ENCODE assay signal across 8 mouse cellular contexts in genomic region chr7:19668947-19669721, GRCm38 (mm10). TPM values are rescaled to one million over a fixed set of nuclear protein-coding genes. Genes with fewer than 3 reads are reported as not detected.
DNase-seq lines count a peak whose midpoint lies in the region; ATAC-seq and TF ChIP-seq lines count a peak whose summit lies in the region.

No protein-coding gene starts in this region.

- no peaks in the 10 kb centered on the region for H3K9me3 ChIP-seq in embryonic facial prominence, embryonic 13.5 days
- H3K9me3 ChIP-seq in limb, embryonic 14.5 days (ENCODE audit: control insufficient read depth, low read length), result no peaks in the 10 kb centered on the region
- no peaks in the 10 kb centered on the region for H3K9me3 ChIP-seq in midbrain, postnatal 0 days (ENCODE audit: low read length)

- ATAC-seq in embryonic facial prominence, embryonic 13.5 days (ENCODE audit: insufficient number of reproducible peaks, insufficient read depth, low FRiP score, low TSS enrichment, low read depth), result peak; percentile 45
- ATAC-seq in limb, embryonic 14.5 days (ENCODE audit: low FRiP score, low read depth), result peak; percentile 50; the same call in 1 of the 2 replicates
- peak; percentile 72 for ATAC-seq in midbrain, postnatal 0 days (ENCODE audit: low FRiP score)

- TF ChIP-seq CTCF in midbrain, postnatal 0 days (IDR thresholded peaks at IDR 0.05), result peak; percentile 95

- H3K27ac ChIP-seq in embryonic facial prominence, embryonic 13.5 days, result peak overlapping the region; percentile 73
- H3K27ac ChIP-seq in limb, embryonic 14.5 days (replicated peaks; ENCODE audit: low read depth, low read length), result 0 out of 2 replicates have a peak overlapping the region, but pooled peaks have one; percentile 19
- H3K27ac ChIP-seq in midbrain, postnatal 0 days (ENCODE audit: low read depth, low read length), result peak overlapping the region; percentile 49; the same call in 1 of the 2 replicates

- H3K4me2 ChIP-seq in embryonic facial prominence, embryonic 13.5 days, result peak overlapping the region; percentile 47
- H3K4me2 ChIP-seq in limb, embryonic 14.5 days (replicated peaks; ENCODE audit: low read depth, low read length, severe bottlenecking), result peak overlapping the region; percentile 35
- peak overlapping the region; percentile 7; the same call in 1 of the 2 replicates for H3K4me2 ChIP-seq in midbrain, postnatal 0 days (ENCODE audit: low read depth, low read length, poor library complexity, severe bottlenecking)

- H3K9ac ChIP-seq in embryonic facial prominence, embryonic 13.5 days, result peak overlapping the region; percentile 62
- peak overlapping the region; percentile 38; the same call in 1 of the 2 replicates for H3K9ac ChIP-seq in limb, embryonic 14.5 days (ENCODE audit: low read depth, low read length, severe bottlenecking)
- no peak overlapping the region for H3K9ac ChIP-seq in midbrain, postnatal 0 days (replicated peaks; ENCODE audit: low read length, poor library complexity, severe bottlenecking)

- DNase-seq in 3134 (ENCODE audit: extremely low read depth, insufficient read length, low spot score), result peak; percentile 63
- DNase-seq in adrenal gland, postnatal 36 days, result peak; percentile 93 to 96
- DNase-seq in heart, adult 8-10 months (ENCODE audit: low spot score), result peak; percentile 92
- peak; percentile 97 for DNase-seq in kidney, adult 9 months
- DNase-seq in limb, embryonic 14.5 days (ENCODE audit: low spot score), result peak; percentile 94
- peak; percentile 97 for DNase-seq in midbrain, postnatal 0 days (ENCODE audit: low spot score)
- peak; percentile 72 to 84 for DNase-seq in spleen, postnatal 14 days (ENCODE audit: low spot score in 2 of 2)

- no peaks in the 10 kb centered on the region for H3K27me3 ChIP-seq in embryonic facial prominence, embryonic 13.5 days
- no peaks in the 10 kb centered on the region for H3K27me3 ChIP-seq in limb, embryonic 14.5 days (ENCODE audit: control insufficient read depth, insufficient read depth, low read length)
- H3K27me3 ChIP-seq in midbrain, postnatal 0 days (ENCODE audit: insufficient read depth, low read length), result no peaks in the 10 kb centered on the region

- H3K4me1 ChIP-seq in embryonic facial prominence, embryonic 13.5 days, result peaks cover 10% of the 10 kb centered on the region
- peaks cover 6% of the 10 kb centered on the region for H3K4me1 ChIP-seq in limb, embryonic 14.5 days (ENCODE audit: control insufficient read depth, insufficient read depth, low read length)
- H3K4me1 ChIP-seq in midbrain, postnatal 0 days (ENCODE audit: insufficient read depth, low read length), result no peaks in the 10 kb centered on the region

- peak overlapping the region; percentile 17 for H3K4me3 ChIP-seq in embryonic facial prominence, embryonic 13.5 days
- H3K4me3 ChIP-seq in limb, embryonic 14.5 days (replicated peaks; ENCODE audit: low read length), result no peak overlapping the region
- no peak overlapping the region for H3K4me3 ChIP-seq in midbrain, postnatal 0 days (ENCODE audit: low read depth, low read length)

- TF ChIP-seq POLR2A in limb, embryonic 14.5 days (IDR thresholded peaks at IDR 0.05; ENCODE audit: borderline replicate concordance, extremely low read depth, insufficient read depth, insufficient read length), result no peak

- 5% methylated on average over 10 of the region's 10 CpGs for WGBS in embryonic facial prominence, embryonic 13.5 days
- WGBS in limb, embryonic 14.5 days, result 7% methylated on average over 10 of the region's 10 CpGs
- WGBS in midbrain, postnatal 0 days, result 9% methylated on average over 10 of the region's 10 CpGs

- H3K36me3 ChIP-seq in embryonic facial prominence, embryonic 13.5 days, result no peaks in the 10 kb centered on the region
- no peaks in the 10 kb centered on the region for H3K36me3 ChIP-seq in limb, embryonic 14.5 days (ENCODE audit: control insufficient read depth, insufficient read depth, low read length)
- H3K36me3 ChIP-seq in midbrain, postnatal 0 days (ENCODE audit: insufficient read depth, low read length), result no peaks in the 10 kb centered on the region

RNA-seq across cellular contexts. Expression of gene Clptm1, which starts 4.3 kb away (rescaled TPM):
- total RNA-seq in adrenal gland, postnatal 36 days (2021), result 100 to 1,000 TPM; 175 to 178 TPM
- 69.8 and 74.7 TPM in 2 replicates for polyA plus RNA-seq in embryonic facial prominence, embryonic 13.5 days (2015; fragmentation: Nextera tagmentation; extraction: Ambion mirVana)
- 10 to 100 TPM; 69.3 to 77.8 (median 72.6) TPM for total RNA-seq in heart, adult 8-10 months (2022)
- polyA plus RNA-seq in limb, embryonic 14.5 days (2012; rRNA removed), result 68.8 and 85.9 TPM in 2 replicates
- polyA plus RNA-seq in limb, embryonic 14.5 days (2014; fragmentation: Nextera tagmentation; extraction: Ambion mirVana), result 90.2 and 95.4 TPM in 2 replicates
- 149 and 152 TPM in 2 replicates for total RNA-seq in midbrain, postnatal 0 days (2014; rRNA removed)
- polyA plus RNA-seq in midbrain, postnatal 0 days (2015; fragmentation: Nextera tagmentation; extraction: Ambion mirVana), result 140 and 149 TPM in 2 replicates

RNA-seq across cellular contexts. Expression of gene Apoc2, which starts 8.6 kb away (rescaled TPM):
- 1 to 10 TPM in 1 of 2 experiments, not detected in 1; 1.9 TPM for total RNA-seq in adrenal gland, postnatal 36 days (2021)
- polyA plus RNA-seq in embryonic facial prominence, embryonic 13.5 days (2015; fragmentation: Nextera tagmentation; extraction: Ambion mirVana), result 11.5 TPM in 1 of 2 replicates, not detected in the other
- total RNA-seq in heart, adult 8-10 months (2022), result under 1 TPM in 1 of 4 experiments, not detected in 3; 0.92 TPM
- polyA plus RNA-seq in limb, embryonic 14.5 days (2012; rRNA removed), result 1.2 and 1.4 TPM in 2 replicates
- 1.5 TPM in 1 of 2 replicates, not detected in the other for polyA plus RNA-seq in limb, embryonic 14.5 days (2014; fragmentation: Nextera tagmentation; extraction: Ambion mirVana)
- 1.7 TPM in 1 of 2 replicates, not detected in the other for total RNA-seq in midbrain, postnatal 0 days (2014; rRNA removed)
- polyA plus RNA-seq in midbrain, postnatal 0 days (2015; fragmentation: Nextera tagmentation; extraction: Ambion mirVana), result 0.30 and 0.32 TPM in 2 replicates

RNA-seq across cellular contexts. Expression of gene Gm44805, which starts 12.1 kb away (rescaled TPM):
- total RNA-seq in adrenal gland, postnatal 36 days (2021), result under 1 TPM in 1 of 2 experiments, not detected in 1; 0.40 TPM
- polyA plus RNA-seq in embryonic facial prominence, embryonic 13.5 days (2015; fragmentation: Nextera tagmentation; extraction: Ambion mirVana), result 0.69 TPM in 1 of 2 replicates, not detected in the other
- not detected for total RNA-seq in heart, adult 8-10 months (2022)
- polyA plus RNA-seq in limb, embryonic 14.5 days (2012; rRNA removed), result not detected in 2 replicates
- not detected in 2 replicates for polyA plus RNA-seq in limb, embryonic 14.5 days (2014; fragmentation: Nextera tagmentation; extraction: Ambion mirVana)
- not detected in 2 replicates for total RNA-seq in midbrain, postnatal 0 days (2014; rRNA removed)
- polyA plus RNA-seq in midbrain, postnatal 0 days (2015; fragmentation: Nextera tagmentation; extraction: Ambion mirVana), result not detected in 2 replicates

RNA-seq across cellular contexts. Expression of gene Apoc4, which starts 12.1 kb away (rescaled TPM):
- 100 to 1,000 TPM in 1 of 2 experiments, 10 to 100 TPM in 1; 42.0 to 110 TPM for total RNA-seq in adrenal gland, postnatal 36 days (2021)
- polyA plus RNA-seq in embryonic facial prominence, embryonic 13.5 days (2015; fragmentation: Nextera tagmentation; extraction: Ambion mirVana), result 1.5 TPM in 1 of 2 replicates, not detected in the other
- not detected for total RNA-seq in heart, adult 8-10 months (2022)
- polyA plus RNA-seq in limb, embryonic 14.5 days (2012; rRNA removed), result 0.14 TPM in 1 of 2 replicates, not detected in the other
- polyA plus RNA-seq in limb, embryonic 14.5 days (2014; fragmentation: Nextera tagmentation; extraction: Ambion mirVana), result not detected in 2 replicates
- total RNA-seq in midbrain, postnatal 0 days (2014; rRNA removed), result not detected in 2 replicates
- polyA plus RNA-seq in midbrain, postnatal 0 days (2015; fragmentation: Nextera tagmentation; extraction: Ambion mirVana), result not detected in 2 replicates

RNA-seq across cellular contexts. Expression of gene Apoc1, which starts 23.3 kb away (rescaled TPM):
- 1,000 to 10,000 TPM in 1 of 2 experiments, 100 to 1,000 TPM in 1; 185 to 1,007 TPM for total RNA-seq in adrenal gland, postnatal 36 days (2021)
- 10.3 and 17.3 TPM in 2 replicates for polyA plus RNA-seq in embryonic facial prominence, embryonic 13.5 days (2015; fragmentation: Nextera tagmentation; extraction: Ambion mirVana)
- total RNA-seq in heart, adult 8-10 months (2022), result 1 to 10 TPM in 1 of 4 experiments, under 1 TPM in 1, not detected in 2; 0.98 to 1.1 TPM
- polyA plus RNA-seq in limb, embryonic 14.5 days (2012; rRNA removed), result 9.1 and 16.4 TPM in 2 replicates
- 30.7 and 36.5 TPM in 2 replicates for polyA plus RNA-seq in limb, embryonic 14.5 days (2014; fragmentation: Nextera tagmentation; extraction: Ambion mirVana)
- 3.6 and 5.1 TPM in 2 replicates for total RNA-seq in midbrain, postnatal 0 days (2014; rRNA removed)
- 7.9 and 9.0 TPM in 2 replicates for polyA plus RNA-seq in midbrain, postnatal 0 days (2015; fragmentation: Nextera tagmentation; extraction: Ambion mirVana)

Comparison
In these comparisons a context has a peak if more than half of its experiments do, and no peak if none do; other contexts are left out.
1. H3K27ac ChIP-seq: peak in every context shown above with its lines; median percentile 73 in embryonic facial prominence, embryonic 13.5 days; 49 in midbrain, postnatal 0 days; 19 in limb, embryonic 14.5 days.